Mouse (Mus musculus): ENCODE results near the gene Soga3.

DNA sequence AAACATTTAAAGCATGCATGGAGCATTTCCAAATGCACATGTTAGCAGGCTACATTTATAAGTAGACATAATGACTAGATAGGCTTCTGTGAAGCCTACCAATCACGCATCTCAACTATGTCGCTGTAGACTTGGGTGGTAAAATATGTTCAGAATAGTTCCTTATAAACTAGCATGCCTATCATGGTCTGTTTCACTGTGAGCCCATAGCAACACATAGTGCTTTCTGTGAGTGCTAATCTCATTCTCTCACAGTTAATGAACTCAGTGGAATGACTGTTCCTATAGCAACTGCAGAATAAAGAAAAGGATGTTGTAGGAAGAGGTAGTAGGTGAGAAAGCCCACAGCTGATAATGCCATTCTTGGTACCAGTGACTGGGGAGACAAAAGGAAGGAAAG lies 37.4 kb downstream of the Soga3 start:
- no peak for TF ChIP-seq CTCF (IDR thresholded peaks at IDR 0.05; ENCODE audit: low read depth)
- no peak for TF ChIP-seq EP300 (IDR thresholded peaks at IDR 0.05; ENCODE audit: low read depth)
